Mouse (Mus musculus): ENCODE measurements around the gene Lrtm2. TPM values are rescaled to one million over a fixed set of nuclear protein-coding genes. Genes with fewer than 3 reads are reported as not detected.

The Lrtm2 gene
- polyA plus RNA-seq (2015; fragmentation: Nextera tagmentation; extraction: Ambion mirVana) = 0.12 TPM in 1 of 2 replicates, not detected in the other

GRCm38 (mm10) chr6:119330506-119330905 is at the start of gene Lrtm2:
Lrtm2 (minus strand) TSS chr6:119330766.

Other genes starting within 250 kb of the Lrtm2 start
- 7.5 and 7.9 TPM in 2 replicates for gene Dcp1b, start 155.5 kb downstream of the Lrtm2 start, polyA plus RNA-seq (2015; fragmentation: Nextera tagmentation; extraction: Ambion mirVana)
- 5.5 and 6.4 TPM in 2 replicates for gene Cacna1c, start 134.3 kb downstream of the Lrtm2 start, polyA plus RNA-seq (2015; fragmentation: Nextera tagmentation; extraction: Ambion mirVana)
- 0.17 TPM in 1 of 2 replicates, not detected in the other for gene Cacna2d4, start 94.2 kb downstream of the Lrtm2 start, polyA plus RNA-seq (2015; fragmentation: Nextera tagmentation; extraction: Ambion mirVana)
- gene Adipor2, start 86.9 kb upstream of the Lrtm2 start, polyA plus RNA-seq (2015; fragmentation: Nextera tagmentation; extraction: Ambion mirVana) = 30.2 and 68.5 TPM in 2 replicates
- 3.8 and 5.2 TPM in 2 replicates for gene Fbxl14, start 148.9 kb upstream of the Lrtm2 start, polyA plus RNA-seq (2015; fragmentation: Nextera tagmentation; extraction: Ambion mirVana)
- gene Wnt5b, start 213.6 kb upstream of the Lrtm2 start, polyA plus RNA-seq (2015; fragmentation: Nextera tagmentation; extraction: Ambion mirVana) = 11.9 and 24.0 TPM in 2 replicates

Data from adrenal gland, postnatal 0 days (tissue).